Mouse (Mus musculus): ENCODE results near the gene Magea1. TPM values are rescaled to one million over a fixed set of nuclear protein-coding genes. Genes with fewer than 3 reads are reported as not detected.

The Magea1 gene
- polyA plus RNA-seq (2012; fragmentation: generic; extraction: Trizol): not detected

GRCm38 (mm10) chrX:155089693-155090092 lies at the start of gene Magea1:
Gene Magea1 (minus strand): TSS chrX:155089793.

GRCm38 (mm10) chrX:155128312-155128711 lies 38.7 kb upstream of the Magea1 start, which contains the start of gene Cldn34b2:
Gene Cldn34b2 (minus strand): TSS chrX:155128412.

GRCm38 (mm10) chrX:155093566-155093965 lies 4.0 kb upstream of the Magea1 start, which contains the start of gene Magea2:
Gene Magea2 (minus strand): TSS chrX:155093666.

GRCm38 (mm10) chrX:155063045-155063444 lies 26.5 kb downstream of the Magea1 start, which contains the start of gene Magea5:
Gene Magea5 (minus strand): TSS chrX:155063145.

Other genes with a start within 250 kb of the Magea1 start
- not detected for gene Cldn34b1, start 199.5 kb downstream of the Magea1 start, polyA plus RNA-seq (2012; fragmentation: generic; extraction: Trizol)
- gene Magea6, start 153.8 kb downstream of the Magea1 start, polyA plus RNA-seq (2012; fragmentation: generic; extraction: Trizol): not detected
- not detected for gene Magea3, start 140.3 kb downstream of the Magea1 start, polyA plus RNA-seq (2012; fragmentation: generic; extraction: Trizol)
- under 1 TPM in 1 of 2 experiments, not detected in 1; 0.12 TPM for gene Magea8, start 93.9 kb downstream of the Magea1 start, polyA plus RNA-seq (2012; fragmentation: generic; extraction: Trizol)
- gene Magea5, start 26.6 kb downstream of the Magea1 start, polyA plus RNA-seq (2012; fragmentation: generic; extraction: Trizol): not detected
- not detected for gene Magea2, start 3.9 kb upstream of the Magea1 start, polyA plus RNA-seq (2012; fragmentation: generic; extraction: Trizol)
- gene Cldn34b2, start 38.6 kb upstream of the Magea1 start, polyA plus RNA-seq (2012; fragmentation: generic; extraction: Trizol): not detected
- gene Sat1, start 126.7 kb upstream of the Magea1 start, polyA plus RNA-seq (2012; fragmentation: generic; extraction: Trizol): 100 to 1,000 TPM in 1 of 2 experiments, 10 to 100 TPM in 1; 22.2 to 235 TPM
- gene Acot9, start 172.7 kb upstream of the Magea1 start, polyA plus RNA-seq (2012; fragmentation: generic; extraction: Trizol): 10 to 100 TPM in 1 of 2 experiments, 1 to 10 TPM in 1; 9.6 to 37.2 TPM